In the genomic region with DNA sequence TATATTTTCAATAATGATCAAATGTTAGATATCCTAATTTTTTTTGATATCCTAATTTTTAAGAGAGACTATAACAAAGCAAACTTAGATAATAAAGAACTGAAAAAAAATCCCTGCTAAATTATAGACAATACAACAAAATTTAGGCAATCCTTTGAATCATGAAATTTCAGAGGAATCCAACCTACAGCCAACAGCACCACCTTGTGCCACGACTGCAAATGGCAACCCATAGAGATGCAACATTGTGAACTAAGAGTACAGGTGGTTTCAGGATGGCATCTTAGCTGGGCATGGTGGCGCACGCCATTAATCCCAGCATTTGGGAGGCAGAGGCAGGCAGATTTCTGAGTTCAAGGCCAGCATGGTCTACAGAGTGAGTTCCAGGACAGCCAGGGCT, we compare ENCODE assay signal across 10 mouse cellular contexts. TPM values are rescaled to one million over a fixed set of nuclear protein-coding genes. Genes with fewer than 3 reads are reported as not detected.
A peak's percentile ranks its signal among the peaks of the same experiment; 100 is the strongest.
DNase-seq lines count a peak whose midpoint lies in the region; ATAC-seq lines count a peak whose summit lies in the region.
"Had no signal": no experiment of that assay in that cellular context is flagged by ENCODE, and none has a peak within 500 bp of the region (broad histone marks: within the 10 kb centered on the region; RNA-seq: fewer than 3 reads in every experiment).

No protein-coding gene starts in this region.

- peak; percentile 22 for DNase-seq in heart, postnatal 4 days
- DNase-seq in heart, adult 9 months (ENCODE audit: low spot score in 2 of 2) = no peak
- peak; percentile 57 for DNase-seq in 416B (ENCODE audit: low read depth)
- DNase-seq in T-cell, adult 2 months (ENCODE audit: low spot score) = peak; percentile 63
- no peak for DNase-seq in cerebellum, adult 11 months
- DNase-seq in left cerebral cortex, postnatal 25 days (ENCODE audit: low spot score in 2 of 2) = no peak
- DNase-seq in right cerebral cortex, postnatal 14 days = no peak
- DNase-seq: right cerebral cortex, postnatal 4 days had no signal

- ATAC-seq in monocyte, adult 5-6 weeks (replicated peaks; ENCODE audit: insufficient number of reproducible peaks, low FRiP score, low TSS enrichment, poor library complexity, severe bottlenecking) = peak; percentile 67
- ATAC-seq: forebrain, embryonic 14.5 days had no signal

- intact Hi-C loops in left cerebral cortex, postnatal 25 days (cut with DNase I) = no loop called here

RNA-seq across cellular contexts. Expression of gene Klhl18, which starts 10.3 kb away (rescaled TPM):
- total RNA-seq in heart, postnatal 4 days (2021) = 10 to 100 TPM; 11.2 to 12.9 TPM
- total RNA-seq in monocyte, adult 5-6 weeks (2017) = 18.9 to 29.8 TPM (median 24.5 TPM) in 3 replicates
- 10 to 100 TPM; 26.8 to 29.9 TPM for total RNA-seq in left cerebral cortex, postnatal 25 days (2021)

RNA-seq across cellular contexts. Expression of gene Kif9, which starts 10.6 kb away (rescaled TPM):
- under 1 TPM; 0.20 to 0.29 TPM for total RNA-seq in heart, postnatal 4 days (2021)
- total RNA-seq in monocyte, adult 5-6 weeks (2017) = 1.8 to 5.4 TPM (median 4.0 TPM) in 3 replicates
- 1 to 10 TPM; 3.6 to 4.0 TPM for total RNA-seq in left cerebral cortex, postnatal 25 days (2021)

RNA-seq across cellular contexts. Expression of gene Ngp, which starts 46.6 kb away (rescaled TPM):
- total RNA-seq in heart, postnatal 4 days (2021) = 1 to 10 TPM; 1.8 to 3.2 TPM
- total RNA-seq in monocyte, adult 5-6 weeks (2017) = 1.2 TPM in 1 of 3 replicates, not detected in the others
- not detected for total RNA-seq in left cerebral cortex, postnatal 25 days (2021)

RNA-seq across cellular contexts. Expression of gene Ptpn23, which starts 58.2 kb away (rescaled TPM):
- 10 to 100 TPM; 32.4 to 33.7 TPM for total RNA-seq in heart, postnatal 4 days (2021)
- 5.8 to 10.3 TPM (median 7.0 TPM) in 3 replicates for total RNA-seq in monocyte, adult 5-6 weeks (2017)
- 10 to 100 TPM; 52.6 to 53.8 TPM for total RNA-seq in left cerebral cortex, postnatal 25 days (2021)

Comparison
In these comparisons a context has a peak if more than half of its experiments do, and no peak if none do; other contexts are left out.
1. DNase-seq: peak in heart, postnatal 4 days (single experiment), 416B (single experiment) and T-cell, adult 2 months (single experiment); none in heart, adult 9 months (0 of 2), cerebellum, adult 11 months (single experiment), left cerebral cortex, postnatal 25 days (0 of 2) and right cerebral cortex, postnatal 14 days (single experiment).